Mouse (Mus musculus) spleen, postnatal 14 days (tissue): Measurements from ENCODE around the gene Psma6.
"Not testable (repeated sequence)": the region's sequence is repeated elsewhere in the genome, so short reads cannot be mapped to it uniquely, and the experiment has no call there.

Experiments used
- DNase-seq, 2 experiments: peaks; one replicate each; pipeline ENCODE4 v3.0.0; 2021 to 2022; ENCODE audit warnings: low spot score in 2 of 2

Psma6 gene

DNA sequence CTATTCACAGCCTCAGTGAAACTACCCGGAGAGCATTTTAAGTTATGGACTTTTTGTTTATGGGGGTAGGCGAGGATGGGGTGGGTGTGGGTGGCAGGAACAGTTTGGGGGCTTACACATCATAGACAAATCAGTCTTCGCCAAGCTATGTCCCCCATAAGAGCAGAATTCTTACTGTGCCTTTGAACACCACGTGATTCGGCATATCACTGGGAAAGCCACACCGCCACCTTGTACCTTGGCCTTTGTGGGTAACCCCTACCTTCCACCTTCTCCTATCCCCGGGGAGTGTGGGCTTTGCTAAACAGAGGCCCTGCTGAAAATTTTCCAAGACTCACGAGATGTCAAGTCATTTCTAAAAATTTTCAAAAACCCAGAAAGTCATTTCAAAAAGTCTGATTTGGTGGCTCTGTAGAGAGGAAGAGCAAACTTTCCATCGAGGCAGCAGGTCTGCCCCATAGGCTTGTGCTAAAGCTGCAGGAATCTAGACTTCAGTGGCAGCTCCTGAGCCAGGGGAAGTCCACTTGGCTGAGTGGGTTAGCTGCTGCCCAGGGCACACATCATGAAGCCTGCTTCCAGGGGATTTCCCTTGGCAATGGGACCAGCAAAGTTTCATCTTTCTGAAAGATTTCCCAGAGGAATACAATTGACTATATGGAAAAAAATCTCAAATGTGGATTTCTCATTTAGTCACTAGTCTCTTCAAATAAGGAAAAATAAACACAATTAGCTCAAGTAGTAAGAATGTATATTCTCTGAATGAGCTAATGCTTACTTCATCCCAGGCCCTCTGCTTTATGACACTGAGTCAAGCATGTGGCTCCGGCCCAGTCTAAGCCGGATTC, 8.9 kb downstream of the Psma6 start:
- no peak for DNase-seq

DNA sequence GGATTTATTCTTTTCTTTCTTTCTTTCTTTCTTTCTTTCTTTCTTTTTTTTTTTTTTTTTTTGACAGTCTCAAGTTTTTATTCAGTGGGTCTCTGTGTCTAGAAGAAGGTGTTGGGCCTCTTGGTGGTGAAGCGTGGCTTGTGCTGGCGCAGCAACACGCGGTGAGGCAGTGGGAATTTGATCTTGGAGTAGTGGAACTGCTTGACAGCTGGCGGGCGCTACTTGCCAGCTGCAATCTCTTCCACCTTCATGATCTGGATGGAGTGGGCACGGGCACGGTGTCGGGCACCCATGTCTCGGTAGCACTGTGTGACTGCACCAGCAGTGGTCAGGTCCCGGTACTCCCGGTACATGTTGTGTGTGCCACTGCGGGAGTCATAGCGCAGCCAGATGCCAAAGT, 11.6 kb downstream of the Psma6 start:
- DNase-seq, result not testable (repeated sequence)

DNA sequence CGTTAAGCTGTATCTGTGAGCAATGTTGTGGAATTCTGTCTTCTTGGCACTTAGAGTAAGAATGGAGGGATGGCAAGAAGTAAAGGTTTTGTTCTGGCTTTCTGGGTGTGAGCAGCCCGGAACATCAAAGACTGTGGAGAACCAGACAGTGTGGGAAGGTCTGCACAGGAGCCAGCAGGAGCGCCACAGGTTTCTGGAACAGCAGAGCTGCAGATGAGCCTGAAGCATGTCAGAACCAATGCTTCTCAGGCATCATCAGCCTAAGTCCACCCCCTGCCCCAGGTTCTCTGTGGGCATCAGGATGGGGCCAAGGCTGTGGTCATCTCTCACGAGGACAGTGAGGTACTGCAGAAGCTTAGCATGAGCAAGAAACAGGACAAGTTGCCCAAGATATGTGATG, 12.5 kb downstream of the Psma6 start:
- no peak for DNase-seq

DNA sequence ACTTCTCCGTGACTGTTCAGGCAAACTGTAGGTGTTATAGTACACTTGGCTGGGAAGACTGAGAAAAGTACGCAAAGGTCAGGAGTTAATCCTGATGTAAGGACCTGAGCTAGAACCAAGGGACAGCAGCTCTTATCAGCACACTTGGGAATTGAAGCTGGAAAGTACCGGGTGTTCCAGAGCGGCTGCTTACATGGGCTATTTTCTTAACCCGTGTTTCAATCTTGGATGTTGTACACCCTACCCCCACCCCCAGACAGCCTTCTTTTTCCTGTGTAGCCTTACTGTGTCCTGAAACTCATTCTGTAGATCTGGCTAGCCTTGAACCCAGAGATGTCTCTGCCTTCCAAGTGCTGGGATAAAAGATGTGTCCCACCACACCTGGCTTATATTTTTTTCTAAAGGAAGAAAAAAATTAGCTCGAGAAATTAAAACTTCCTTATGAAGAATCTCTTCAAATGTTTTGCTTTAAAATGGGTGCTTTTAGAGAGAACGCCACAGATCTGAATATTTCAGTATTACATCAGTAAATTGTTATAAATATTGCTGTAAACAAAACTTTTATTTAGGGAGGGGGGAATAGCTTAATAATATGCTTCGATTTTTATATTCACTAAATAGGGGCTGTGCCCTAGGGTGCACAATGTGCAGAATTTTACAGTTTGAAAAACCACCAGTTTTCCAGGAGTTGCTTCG, 13.7 kb downstream of the Psma6 start:
- DNase-seq, result no peak

DNA sequence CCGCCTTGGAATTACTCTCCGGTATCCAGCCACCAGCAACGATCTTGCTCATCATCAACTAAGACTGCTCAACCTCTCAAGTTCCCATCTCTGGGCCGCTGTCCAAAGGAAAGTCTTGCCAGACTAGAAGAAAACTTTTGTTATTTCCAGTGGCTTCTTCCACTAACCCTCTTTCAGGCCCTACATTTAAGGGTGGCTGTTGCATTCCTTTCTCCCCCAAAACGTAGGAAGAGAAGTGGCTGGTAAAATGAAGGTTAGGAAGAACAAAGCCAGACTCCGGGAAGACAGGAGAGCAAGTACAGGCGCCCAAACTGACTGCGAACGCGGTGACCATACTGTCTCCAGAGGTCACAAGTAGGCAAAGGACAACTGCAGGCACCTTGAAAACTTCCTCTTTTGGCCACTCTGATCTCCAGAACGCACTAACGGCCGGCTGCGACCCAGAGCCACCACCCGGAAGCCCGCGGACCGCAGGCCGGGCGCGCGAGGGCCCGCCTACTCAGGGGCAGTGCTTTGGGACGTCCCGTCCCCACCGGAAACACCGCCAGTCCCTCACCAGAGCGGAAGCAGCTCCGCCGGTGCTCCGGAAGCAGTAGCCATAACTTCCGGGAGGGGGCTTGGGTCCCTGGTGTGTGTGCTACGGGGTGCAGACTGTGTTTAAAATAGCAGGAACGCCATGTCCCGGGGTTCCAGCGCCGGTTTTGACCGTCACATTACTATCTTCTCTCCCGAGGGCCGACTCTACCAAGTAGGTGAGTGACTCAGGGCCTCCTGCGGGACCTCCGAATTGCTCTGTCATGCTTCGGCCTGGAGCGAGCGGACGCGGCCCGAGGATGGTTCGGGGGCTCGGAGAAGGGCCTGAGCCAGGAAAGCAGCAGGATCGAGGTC, 14.5 kb downstream of the Psma6 start:
- DNase-seq, result peak; percentile 79 to 85

DNA sequence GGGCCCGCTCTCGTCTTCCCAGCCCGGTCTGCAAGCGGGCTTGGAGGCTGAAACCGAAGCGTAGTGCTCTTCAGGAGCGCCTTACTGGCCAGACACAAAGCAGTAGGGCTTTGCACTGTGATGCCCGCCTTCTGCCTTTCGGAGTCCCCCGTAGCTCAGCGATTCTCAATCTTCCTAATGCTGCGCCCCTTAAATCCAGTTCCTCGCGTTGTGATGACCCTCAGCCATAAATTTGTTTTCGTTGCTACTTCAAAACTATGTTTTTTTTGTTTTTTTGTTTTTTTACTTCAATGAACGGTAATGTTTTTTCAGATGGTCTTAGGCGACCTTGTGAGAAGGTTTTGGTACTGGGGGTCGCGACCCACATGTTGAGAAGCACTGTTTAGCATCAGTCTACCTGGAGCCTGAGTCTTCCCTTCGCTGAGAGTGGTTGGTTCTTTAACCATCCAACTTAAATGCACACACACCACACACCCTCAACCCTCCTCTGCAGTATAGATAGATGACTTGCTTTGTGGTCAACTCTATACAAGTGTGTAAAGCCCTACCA, 15.2 kb downstream of the Psma6 start:
- no peak for DNase-seq

DNA sequence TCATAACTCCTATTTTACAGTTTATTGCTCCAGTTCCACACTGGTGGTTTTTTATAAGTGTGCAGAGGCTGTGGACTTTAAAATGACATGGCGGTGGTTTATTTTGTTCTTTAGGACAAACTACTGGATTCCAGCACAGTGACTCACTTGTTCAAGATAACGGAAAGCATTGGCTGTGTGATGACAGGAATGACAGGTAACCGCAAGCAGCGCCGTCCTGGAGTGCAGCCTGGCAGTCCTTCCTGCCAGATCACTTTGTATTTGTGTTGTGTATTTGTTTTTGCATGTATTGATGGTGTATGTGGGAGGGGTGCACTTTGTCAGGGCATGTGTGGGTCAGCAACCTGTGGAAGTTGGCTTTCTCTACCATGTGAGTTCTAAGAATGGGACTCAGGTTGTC, 23.9 kb downstream of the Psma6 start:
- no peak for DNase-seq

DNA sequence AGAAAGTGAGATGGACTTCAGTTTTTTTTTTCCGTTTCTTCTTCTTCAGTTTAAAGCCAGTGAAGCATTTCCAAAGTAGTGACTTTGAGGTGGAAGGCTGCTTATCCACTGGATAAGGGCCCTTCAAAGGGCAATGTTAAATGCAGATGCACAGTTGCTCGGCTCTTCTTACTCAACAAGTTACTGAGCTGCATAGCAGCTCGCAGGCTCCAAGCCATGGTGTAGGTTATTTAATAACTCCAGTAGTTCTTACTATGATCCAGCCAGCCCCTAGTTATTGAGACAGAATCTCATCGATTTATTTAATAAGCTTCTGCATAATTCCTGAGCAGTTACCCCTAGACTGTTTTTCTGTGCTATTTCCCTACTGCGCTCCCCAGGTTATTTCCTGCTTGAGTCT, 31.2 kb downstream of the Psma6 start:
- no peak for DNase-seq

DNA sequence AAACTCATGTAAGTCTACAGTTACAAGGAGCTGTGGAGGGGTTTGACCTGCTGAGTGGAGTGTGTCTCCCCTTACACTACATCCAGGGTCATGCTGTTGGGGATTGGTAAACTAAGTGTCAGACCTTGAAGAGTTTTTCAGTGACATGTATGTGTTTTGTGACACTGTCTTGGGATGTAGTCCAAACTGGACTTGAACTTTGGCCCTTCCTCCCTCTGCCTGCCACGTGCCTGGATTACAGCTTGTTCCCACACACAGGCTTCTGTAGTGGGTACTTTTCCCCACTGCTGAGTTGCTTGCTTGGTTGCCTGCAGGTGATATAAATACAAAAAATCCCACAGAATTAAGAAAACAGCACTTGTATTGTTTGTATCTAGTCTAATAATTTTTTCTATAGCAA, 31.7 kb downstream of the Psma6 start:
- no peak for DNase-seq

DNA sequence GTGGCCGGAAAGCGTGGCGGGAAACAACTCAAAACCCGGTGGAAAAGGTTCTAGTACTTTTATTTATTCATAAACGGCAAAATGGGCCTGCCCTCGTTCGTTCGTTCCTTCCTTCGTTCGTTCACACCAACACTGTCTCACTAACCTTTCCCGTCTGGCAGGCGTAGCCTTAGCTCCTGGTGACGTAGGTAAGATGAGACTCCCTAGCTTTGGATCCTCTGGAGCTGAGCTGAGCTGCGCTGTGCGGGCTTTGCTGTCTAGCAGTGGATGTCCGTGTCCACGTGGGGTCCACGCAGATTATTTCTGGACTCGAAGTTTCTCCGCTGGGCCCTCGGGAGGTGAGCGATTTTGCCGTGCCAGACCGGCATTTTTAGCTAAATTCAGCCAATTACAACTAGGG, 36.2 kb downstream of the Psma6 start:
- no peak for DNase-seq

DNA sequence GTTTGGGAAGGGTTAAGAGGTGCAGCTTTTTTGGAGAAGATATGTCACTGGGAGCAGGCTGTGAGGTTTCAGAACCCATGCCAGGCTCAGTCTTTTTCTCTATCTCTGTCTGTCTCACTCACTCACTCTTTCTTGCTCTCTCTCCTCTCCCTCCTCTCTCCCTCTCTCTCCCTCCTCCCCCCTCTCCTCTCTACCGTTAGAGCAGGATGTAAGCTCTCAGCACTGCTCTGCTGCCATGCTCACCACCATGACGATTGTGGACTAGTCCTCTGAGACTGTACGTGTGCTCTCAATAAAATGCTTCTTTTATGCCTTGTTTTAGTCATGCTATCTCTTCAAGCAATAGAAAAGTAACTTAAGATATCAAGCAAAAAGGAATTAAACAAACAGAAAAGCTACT, 38.0 kb downstream of the Psma6 start:
- no peak for DNase-seq

DNA sequence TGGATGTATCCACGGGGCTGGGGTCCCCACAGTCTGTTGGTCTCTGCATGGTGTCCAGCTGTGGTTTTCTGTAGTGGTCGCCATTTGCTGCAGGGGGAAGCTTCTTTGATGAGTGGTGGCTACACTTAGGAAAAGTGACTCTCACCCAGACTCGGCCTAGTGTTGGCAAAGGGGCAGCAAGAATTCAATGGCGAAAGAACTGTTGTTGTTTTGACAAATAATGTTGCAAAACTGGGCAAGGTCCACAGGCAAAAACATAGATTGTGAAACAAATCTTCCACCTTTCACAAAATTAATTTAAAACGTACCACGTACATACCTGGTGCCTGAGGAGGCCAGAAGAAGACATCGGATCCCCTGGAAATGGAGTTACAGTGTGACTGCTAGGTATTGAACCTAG, 42.3 kb downstream of the Psma6 start:
- DNase-seq, result no peak

DNA sequence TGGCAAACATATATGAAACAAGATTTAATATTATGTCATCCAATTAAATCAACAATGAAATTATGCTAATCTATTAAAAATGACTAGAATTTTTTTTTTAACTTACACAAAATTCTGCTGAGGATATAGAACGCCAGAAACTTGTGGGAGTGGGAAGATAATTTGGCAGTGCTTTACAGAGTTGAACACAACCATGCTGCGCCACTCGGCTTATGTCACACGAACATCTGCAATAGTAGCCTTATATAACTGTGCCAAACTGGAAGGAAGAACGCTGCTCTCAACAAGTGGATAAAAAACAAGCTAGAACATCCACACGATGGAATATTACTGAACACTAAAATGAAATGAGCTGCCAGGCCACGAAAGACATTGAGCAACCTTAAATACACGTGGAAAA, 45.2 kb downstream of the Psma6 start:
- no peak for DNase-seq

DNA sequence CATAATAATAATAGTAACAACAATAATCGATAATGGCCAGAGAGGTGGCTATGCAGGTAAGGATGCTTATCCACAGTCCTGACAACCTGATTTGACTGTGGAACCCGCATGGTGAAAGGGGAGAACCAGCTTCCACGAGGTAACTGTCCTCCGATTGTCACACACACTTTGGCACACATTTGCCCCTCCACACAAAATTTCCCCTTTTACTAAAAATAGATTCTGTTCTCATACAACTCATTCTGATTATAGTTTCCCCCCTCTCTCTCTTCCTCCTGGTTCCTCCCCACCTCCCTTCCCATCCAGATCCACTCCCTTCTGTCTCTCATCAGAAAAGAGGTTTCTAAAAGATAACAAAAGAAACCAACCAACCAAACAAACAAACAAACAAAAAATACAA, 45.9 kb downstream of the Psma6 start:
- DNase-seq, result no peak

DNA sequence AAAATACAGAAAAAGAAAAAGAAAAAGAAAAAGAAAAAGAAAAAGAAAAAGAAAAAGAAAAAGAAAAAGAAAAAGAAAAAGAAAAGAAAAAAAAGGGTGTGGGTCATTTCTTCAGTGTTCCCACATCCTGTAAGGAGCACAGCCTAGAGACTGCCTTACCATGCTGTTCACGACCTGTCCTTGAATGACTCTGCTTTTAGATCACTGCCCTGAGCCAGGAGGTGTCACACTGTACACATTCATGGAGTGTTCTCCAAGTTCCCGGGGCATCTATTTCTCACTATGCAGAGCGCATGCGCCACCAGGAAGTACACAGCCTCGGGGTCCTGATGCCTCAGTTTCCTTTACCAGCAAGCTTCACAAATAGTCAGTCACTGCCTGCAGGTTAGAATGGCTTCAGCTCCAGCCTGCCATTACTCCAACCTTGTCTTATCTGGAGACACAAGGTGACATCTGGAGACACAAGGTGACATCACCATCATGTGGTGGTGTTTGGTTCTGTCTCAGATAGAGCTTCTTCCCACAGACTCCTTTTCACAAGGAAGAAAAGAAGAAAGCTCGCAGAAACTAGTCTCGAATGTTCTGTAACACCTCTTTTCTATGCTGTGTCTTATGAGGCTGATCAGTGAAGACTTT, 48.4 kb downstream of the Psma6 start:
- DNase-seq, result no peak

DNA sequence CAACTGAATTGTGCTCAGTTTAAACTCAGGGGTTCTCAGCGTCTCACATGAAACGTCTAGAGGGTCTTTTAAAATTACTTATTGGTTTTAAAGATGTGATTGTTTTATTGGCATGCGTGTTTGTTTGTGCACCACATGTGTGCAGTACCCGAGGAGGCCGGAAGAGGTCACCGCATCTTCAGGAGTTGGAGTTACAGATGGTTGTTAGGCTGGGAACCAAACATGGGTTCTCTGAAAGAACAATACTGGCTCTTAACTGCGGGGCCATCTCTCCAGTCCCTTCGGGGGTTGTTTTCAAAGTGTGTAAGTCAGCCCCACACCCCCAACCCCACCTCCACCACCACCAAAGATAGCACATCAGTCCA, 48.9 kb downstream of the Psma6 start:
- no peak for DNase-seq

DNA sequence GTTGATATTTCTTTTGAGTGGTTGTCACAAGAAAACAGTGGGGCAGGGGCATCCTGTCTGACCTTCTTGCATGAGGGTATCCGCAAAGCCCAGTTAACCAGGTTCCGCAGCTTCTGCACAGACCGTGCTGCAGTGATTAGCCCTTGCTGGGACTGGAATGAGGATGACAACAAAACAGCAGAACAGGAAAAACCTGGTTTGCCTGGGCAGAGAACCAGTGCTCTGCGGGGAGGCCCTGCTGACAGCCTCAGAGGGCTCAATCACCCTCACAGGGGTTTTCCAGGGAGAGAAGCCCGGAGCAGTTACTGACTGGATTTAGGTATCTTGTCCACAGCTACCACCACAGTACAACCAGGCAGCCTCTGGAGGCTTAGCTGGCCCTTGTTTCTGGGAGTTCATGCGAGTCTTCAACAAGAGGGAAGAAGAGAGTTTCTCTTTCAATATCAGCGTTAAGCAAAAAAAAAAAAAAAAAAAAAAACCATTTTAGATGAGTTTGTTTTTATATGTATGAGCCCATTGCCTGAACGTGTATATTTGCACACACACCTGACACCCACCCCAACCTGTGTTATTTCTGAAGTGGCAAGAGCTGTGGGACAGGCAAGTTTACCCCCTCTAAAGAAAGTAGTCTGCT, 49.9 kb downstream of the Psma6 start:
- DNase-seq, result no peak

DNA sequence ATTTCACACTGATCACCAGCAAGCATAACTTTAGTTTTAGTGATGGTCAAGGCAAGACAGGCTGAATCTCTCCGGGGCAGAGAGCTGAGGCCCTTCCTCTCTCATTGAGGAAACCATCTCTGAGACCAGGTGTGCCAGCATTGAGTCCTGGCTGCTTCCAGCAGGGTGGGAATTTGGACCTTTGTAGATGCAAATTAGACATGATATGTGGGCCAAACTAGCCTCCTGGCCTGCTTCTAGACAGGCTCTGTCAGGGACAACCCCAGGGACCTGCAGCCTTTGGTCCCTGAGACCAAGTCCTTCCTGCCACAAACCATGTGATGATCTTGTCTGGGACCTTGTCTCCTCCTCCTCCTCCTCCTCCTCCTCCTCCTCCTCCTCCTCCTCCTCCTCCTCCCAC, 51.1 kb downstream of the Psma6 start:
- DNase-seq, result no peak

DNA sequence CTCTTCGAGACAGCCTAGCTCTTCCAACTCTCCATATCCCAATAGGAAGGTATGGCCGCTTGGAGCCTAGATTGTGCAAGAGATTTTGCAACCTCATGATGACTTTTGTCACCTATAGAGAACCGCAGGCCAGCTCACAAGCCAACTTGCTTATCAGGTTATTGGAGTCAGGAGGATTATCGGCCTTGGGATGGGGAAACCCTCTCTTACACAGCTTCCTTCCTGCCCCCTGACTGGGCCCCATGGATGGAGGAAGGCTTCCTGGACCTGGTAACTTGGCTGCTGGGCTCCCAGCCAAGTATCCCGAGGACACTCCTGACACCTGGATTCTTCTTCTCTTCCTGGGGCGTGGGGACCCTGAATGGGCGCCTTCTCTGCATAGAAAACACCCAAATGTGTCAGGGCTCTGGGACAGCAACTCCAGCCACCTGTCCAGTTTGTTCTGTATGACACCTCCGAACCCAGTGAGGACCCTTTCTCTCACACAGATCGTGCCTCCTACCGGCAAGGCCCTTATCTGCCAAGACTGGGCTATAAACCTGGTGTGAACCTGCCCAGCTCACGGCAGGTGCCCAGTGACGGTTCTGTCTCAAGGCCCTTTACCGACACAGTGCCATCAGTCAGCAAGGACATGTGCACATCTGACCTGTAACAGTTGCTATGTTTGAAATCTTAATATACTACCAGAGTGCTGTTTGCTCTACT, 53.3 kb downstream of the Psma6 start:
- no peak for DNase-seq

DNA sequence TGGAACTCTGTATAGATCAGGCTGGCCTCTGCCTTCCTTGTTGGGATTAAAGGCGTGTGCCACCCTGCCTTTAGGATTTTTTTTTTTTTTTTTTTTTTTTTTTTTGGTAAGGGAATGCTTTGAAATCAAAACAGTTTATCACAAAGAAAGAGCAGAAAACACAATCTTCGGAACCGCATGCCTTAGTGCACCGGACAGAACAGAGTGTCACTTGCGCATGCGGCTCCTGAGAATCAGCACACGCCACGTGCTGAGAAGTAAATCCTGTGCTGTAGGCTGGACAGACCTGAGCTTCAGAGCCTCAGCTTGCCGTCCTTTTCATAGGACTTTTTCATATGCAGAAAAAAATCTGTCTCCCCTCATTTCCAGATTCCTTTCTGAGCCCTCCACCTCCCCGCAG, 54.0 kb downstream of the Psma6 start:
- no peak for DNase-seq
